Mouse (Mus musculus) cortical plate, adult 2 months (tissue): ENCODE data around the gene Rad17. TPM values are rescaled to one million over a fixed set of nuclear protein-coding genes. Genes with fewer than 3 reads are reported as not detected.

ENCODE experiments used
- H3K27ac ChIP-seq: fragments of 200-500 bp; 2 replicates; pipeline ENCODE4 v1.5.1; 2012; ENCODE audit warnings: low read length, control low read depth, inconsistent platforms; ENCODE audit not compliant: insufficient read depth
- H3K4me1 ChIP-seq: fragments of 200-500 bp; 2 replicates; pipeline ENCODE4 v1.6.1; 2011; ENCODE audit warnings: low read length; ENCODE audit not compliant: control insufficient read depth, insufficient read depth
- H3K4me3 ChIP-seq: fragments of 200-500 bp; 2 replicates; pipeline ENCODE4 v1.5.1; 2011; ENCODE audit warnings: mild to moderate bottlenecking, low read length, control low read depth; ENCODE audit not compliant: insufficient read depth
- CTCF ChIP-seq: fragments of 200-500 bp; IDR thresholded peaks from 2 replicates; pipeline ENCODE4 v1.5.1; 2011; ENCODE audit warnings: mild to moderate bottlenecking, control low read depth, low read length; ENCODE audit not compliant: insufficient read depth; ENCODE audit errors: extremely low read depth
- POLR2A ChIP-seq: fragments of 200-500 bp; IDR thresholded peaks from 2 replicates; pipeline ENCODE4 v1.6.1; 2011; ENCODE audit warnings: mild to moderate bottlenecking, low read length, control low read depth; ENCODE audit not compliant: insufficient read depth; ENCODE audit errors: extremely low read depth
- polyA plus RNA-seq: library from polyadenylated mRNA; depleted of rRNA; stranded (reverse); fragments of >200 nt; gene quantifications from 2 replicates; pipeline ENCODE4 v1.2.3, GENCODE M21; 2012; rRNA removed

The Rad17 gene
- polyA plus RNA-seq, 1 experiment: 12.7 TPM

- H3K4me1 ChIP-seq: no peaks in the 10 kb centered on the region
- no peak overlapping the region for H3K4me3 ChIP-seq
- no peak overlapping the region for H3K27ac ChIP-seq
- TF ChIP-seq POLR2A (no peak), CTCF (no peak)
Measured at GRCm38 (mm10) chr13:100579220-100579619, 71.6 kb downstream of the Rad17 start.

- no peaks in the 10 kb centered on the region for H3K4me1 ChIP-seq
- no peak overlapping the region for H3K4me3 ChIP-seq
- H3K27ac ChIP-seq: no peak overlapping the region; the same call in 1 of the 2 replicates
- no peak for TF ChIP-seq CTCF
- no peak for TF ChIP-seq POLR2A
Measured at GRCm38 (mm10) chr13:100575950-100576349, 74.9 kb downstream of the Rad17 start.

- Histone ChIP-seq H3K27ac (no peak overlapping the region), H3K4me1 (no peaks in the 10 kb centered on the region), H3K4me3 (no peak overlapping the region)
- TF ChIP-seq CTCF (no peak), POLR2A (no peak)
Measured at GRCm38 (mm10) chr13:100570713-100571112, 80.1 kb downstream of the Rad17 start.

GRCm38 (mm10) chr13:100568359-100568758 is 82.5 kb downstream of the Rad17 start:
- H3K27ac ChIP-seq: no peak overlapping the region
- TF ChIP-seq POLR2A (no peak), CTCF (no peak)
- no peak overlapping the region for H3K4me3 ChIP-seq
- H3K4me1 ChIP-seq: no peaks in the 10 kb centered on the region

Other genes with a start within 250 kb of the Rad17 start
- 0.23 and 0.33 TPM in 2 replicates for gene Naip1, start 198.2 kb downstream of the Rad17 start, polyA plus RNA-seq
- 60.7 and 62.2 TPM in 2 replicates for gene Gtf2h2, start 158.5 kb downstream of the Rad17 start, polyA plus RNA-seq
- 9.3 and 10.3 TPM in 2 replicates for gene Ocln, start 98.3 kb downstream of the Rad17 start, polyA plus RNA-seq
- 1.6 and 1.9 TPM in 2 replicates for gene Marveld2, start 34.1 kb downstream of the Rad17 start, polyA plus RNA-seq
- 147 and 150 TPM in 2 replicates for gene Ak6, start 72 bp downstream of the Rad17 start, polyA plus RNA-seq
- gene Taf9, start 528 bp upstream of the Rad17 start, polyA plus RNA-seq: 19.6 and 22.3 TPM in 2 replicates
- gene Ccdc125, start 18.7 kb upstream of the Rad17 start, polyA plus RNA-seq: 0.34 and 0.58 TPM in 2 replicates
- 19.5 and 20.6 TPM in 2 replicates for gene Cdk7, start 79.9 kb upstream of the Rad17 start, polyA plus RNA-seq
- gene Mrps36, start 93.6 kb upstream of the Rad17 start, polyA plus RNA-seq: 85.2 and 87.5 TPM in 2 replicates
- 1.2 and 1.3 TPM in 2 replicates for gene Cenph, start 124.8 kb upstream of the Rad17 start, polyA plus RNA-seq
- gene Ccnb1, start 135.5 kb upstream of the Rad17 start, polyA plus RNA-seq: 0.49 and 1.3 TPM in 2 replicates
- gene Slc30a5, start 182.4 kb upstream of the Rad17 start, polyA plus RNA-seq: 43.5 and 43.7 TPM in 2 replicates